Mouse (Mus musculus) kidney, adult 2 months (tissue): ENCODE data around the gene Rnaseh2c. TPM values are rescaled to one million over a fixed set of nuclear protein-coding genes. Genes with fewer than 3 reads are reported as not detected.
A peak's percentile ranks its signal among the peaks of the same experiment; 100 is the strongest.

Experiments used
- DNase-seq: peaks from one replicate; pipeline ENCODE4 v3.0.0; 2021
- H3K27ac ChIP-seq: fragments of 200-500 bp; 2 replicates; pipeline ENCODE4 v1.5.1; 2012; ENCODE audit warnings: low read depth, low read length, control low read depth, inconsistent platforms; ENCODE audit not compliant: insufficient read depth
- H3K27me3 ChIP-seq: fragments of 200-500 bp; replicated peaks from 2 replicates; pipeline ENCODE4 v1.6.1; 2012; ENCODE audit warnings: mild to moderate bottlenecking, moderate library complexity, low read length, inconsistent platforms; ENCODE audit not compliant: control insufficient read depth, insufficient read depth
- H3K36me3 ChIP-seq: fragments of 200-500 bp; 2 replicates; pipeline ENCODE4 v1.6.1; 2012; ENCODE audit warnings: mild to moderate bottlenecking, moderate library complexity, low read length, inconsistent platforms; ENCODE audit not compliant: control insufficient read depth, insufficient read depth
- H3K4me1 ChIP-seq: fragments of 200-500 bp; 2 replicates; pipeline ENCODE4 v1.6.1; 2011; ENCODE audit warnings: low read length; ENCODE audit not compliant: control insufficient read depth, insufficient read depth
- H3K4me3 ChIP-seq: fragments of 200-500 bp; 2 replicates; pipeline ENCODE4 v1.5.1; 2011; ENCODE audit warnings: mild to moderate bottlenecking, low read depth, low read length, control low read depth; ENCODE audit not compliant: insufficient read depth
- CTCF ChIP-seq: fragments of 200-500 bp; conservative IDR thresholded peaks from 2 replicates; pipeline ENCODE4 v1.5.1; 2011; ENCODE audit warnings: low read depth, mild to moderate bottlenecking, control low read depth, low read length, moderate library complexity, mixed read lengths; ENCODE audit not compliant: insufficient read depth, insufficient read length
- POLR2A ChIP-seq: fragments of 200-500 bp; IDR thresholded peaks from one replicate; pipeline ENCODE4 v1.6.1; 2011; ENCODE audit warnings: low read depth, low read length, control low read depth
- WGBS: fragments of 180-500 bp; shearing (Covaris S2); methylation state at CpG from one replicate; pipeline ENCODE4 v1.1.7; 2018; 5-methylcytosine and 5-hydroxymethylcytosine counted together
- polyA plus RNA-seq: library from polyadenylated mRNA; depleted of rRNA; stranded (reverse); fragments of >200 nt; gene quantifications from 2 replicates; pipeline ENCODE4 v1.2.3, GENCODE M21; 2012

The Rnaseh2c gene
- polyA plus RNA-seq, 1 experiment = 62.3 TPM

DNA sequence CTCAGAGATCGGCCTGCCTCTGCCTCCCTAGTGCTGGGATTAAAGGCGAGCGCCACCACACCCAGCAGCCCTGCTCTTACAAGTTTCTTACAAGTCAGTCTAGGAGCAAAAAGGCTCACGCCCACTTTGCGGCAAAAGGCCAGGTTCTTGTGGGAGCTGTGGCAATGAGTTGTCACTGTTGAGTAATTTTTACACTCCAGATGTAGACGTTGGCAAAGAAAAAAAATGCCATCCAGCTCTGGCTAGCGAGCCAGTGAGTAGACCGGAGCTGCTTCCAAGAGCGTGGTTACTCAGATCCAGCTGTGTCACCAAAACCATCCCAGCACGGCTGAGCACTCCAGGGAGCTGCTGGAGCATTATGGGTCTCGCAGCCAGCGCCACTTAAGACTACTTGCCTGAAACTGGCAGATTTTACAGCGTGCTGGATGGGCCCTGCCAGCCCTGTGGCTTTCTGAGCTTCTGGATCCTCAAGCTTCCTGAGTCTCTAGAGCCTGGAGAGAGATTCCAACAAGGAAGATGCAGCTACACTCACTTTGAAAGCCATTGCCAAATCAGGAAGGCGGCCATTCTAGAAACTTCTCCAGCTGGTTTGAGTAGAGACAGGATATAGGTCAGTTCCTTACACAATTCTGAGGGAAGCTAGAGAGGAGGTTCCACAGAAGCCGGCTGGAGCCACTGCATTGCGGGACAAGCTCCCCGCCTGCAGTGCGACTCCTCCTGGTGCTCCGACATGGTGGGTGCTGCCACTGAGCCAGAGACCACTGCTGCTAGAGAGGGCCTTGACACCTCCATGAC is 29.1 kb upstream of the Rnaseh2c start:
- no peak for TF ChIP-seq CTCF
- no peak for TF ChIP-seq POLR2A
- Histone ChIP-seq H3K4me1 (peaks cover 3% of the 10 kb centered on the region; the same call in 1 of the 2 replicates), H3K27me3 (no peaks in the 10 kb centered on the region), H3K4me3 (no peak overlapping the region), H3K36me3 (no peaks in the 10 kb centered on the region; the same call in 1 of the 2 replicates), H3K27ac (0 out of 2 replicates have a peak overlapping the region, but pooled peaks have one; percentile 7)
- WGBS = 65% methylated on average over 19 of the region's 19 CpGs
- peak; percentile 88 for DNase-seq

DNA sequence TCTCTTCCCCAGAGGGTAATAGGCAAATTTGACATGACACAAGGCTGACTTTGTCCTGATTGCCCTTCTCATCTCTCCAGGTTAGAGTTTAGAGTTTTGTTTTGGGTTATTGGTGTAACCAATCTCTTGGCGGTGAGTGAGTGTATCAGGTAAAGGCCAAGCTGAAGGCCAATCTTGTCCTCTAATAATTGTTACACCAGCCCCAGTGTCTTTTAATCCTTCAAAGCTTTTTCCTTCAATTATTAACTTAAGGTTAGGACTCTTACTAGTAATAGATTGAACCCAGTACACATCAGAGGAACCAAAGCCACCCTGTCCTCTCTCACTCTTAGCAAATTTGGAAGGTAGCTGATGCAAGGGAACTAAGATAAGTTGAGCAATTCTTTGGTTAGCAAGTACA is 26.3 kb upstream of the Rnaseh2c start:
- DNase-seq = peak; percentile 50
- Histone ChIP-seq H3K4me1 (0 out of 2 replicates have a peak, but pooled peaks cover 3% of the 10 kb centered on the region), H3K27me3 (no peaks in the 10 kb centered on the region), H3K27ac (no peak overlapping the region), H3K4me3 (no peak overlapping the region), H3K36me3 (no peaks in the 10 kb centered on the region)
- WGBS = 55% methylated on average over 1 of the region's 1 CpGs
- TF ChIP-seq CTCF (no peak), POLR2A (no peak)

DNA sequence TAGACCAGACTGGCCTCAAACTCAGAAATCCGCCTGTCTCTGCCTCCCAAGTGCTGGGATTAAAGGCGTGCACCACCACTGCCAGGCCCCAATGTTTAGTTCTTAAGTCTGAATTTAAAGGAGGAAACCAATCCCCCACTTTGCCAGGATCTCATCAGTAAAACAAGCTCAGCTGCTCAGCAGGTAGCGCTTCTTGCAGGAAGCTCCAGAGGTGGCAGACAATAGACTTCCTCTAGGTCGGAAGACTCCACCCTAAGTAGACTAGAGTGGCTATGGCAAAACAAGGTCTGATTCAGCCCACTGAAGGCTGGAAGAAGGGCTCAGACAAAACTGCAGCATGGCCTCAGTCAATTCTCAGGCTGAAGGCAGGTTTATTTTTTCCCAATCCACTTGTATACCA is 21.7 kb upstream of the Rnaseh2c start:
- no peak overlapping the region for H3K27ac ChIP-seq
- WGBS = 80% methylated on average over 4 of the region's 4 CpGs
- DNase-seq = no peak
- H3K4me3 ChIP-seq = no peak overlapping the region
- no peaks in the 10 kb centered on the region for H3K4me1 ChIP-seq
- H3K27me3 ChIP-seq = no peaks in the 10 kb centered on the region
- H3K36me3 ChIP-seq = no peaks in the 10 kb centered on the region
- TF ChIP-seq POLR2A = no peak
- TF ChIP-seq CTCF = no peak

DNA sequence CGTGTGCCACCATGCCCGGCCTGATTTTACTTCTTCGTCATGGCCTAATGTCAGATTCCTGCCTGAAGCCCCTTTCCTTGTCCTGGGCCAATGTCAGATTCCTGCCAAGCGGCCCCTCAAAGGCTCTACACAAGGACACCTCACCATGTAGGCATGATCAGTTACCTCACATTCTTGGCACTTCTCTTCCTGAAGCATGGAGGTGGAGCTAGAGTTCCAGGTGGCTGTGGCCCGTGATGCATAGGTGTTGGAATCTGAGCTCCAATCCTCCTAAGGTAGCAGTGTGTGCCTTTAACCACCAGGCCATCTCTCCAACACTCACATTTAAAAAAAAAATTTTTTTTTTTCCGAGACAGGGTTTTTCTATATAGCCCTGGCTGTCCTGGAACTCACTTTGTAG is 20.9 kb upstream of the Rnaseh2c start:
- no peak for DNase-seq
- H3K36me3 ChIP-seq = no peaks in the 10 kb centered on the region
- TF ChIP-seq POLR2A (no peak), CTCF (no peak)
- no peaks in the 10 kb centered on the region for H3K4me1 ChIP-seq
- H3K27ac ChIP-seq = no peak overlapping the region
- no peak overlapping the region for H3K4me3 ChIP-seq
- no peaks in the 10 kb centered on the region for H3K27me3 ChIP-seq
- WGBS = 88% methylated on average over 6 of the region's 6 CpGs

DNA sequence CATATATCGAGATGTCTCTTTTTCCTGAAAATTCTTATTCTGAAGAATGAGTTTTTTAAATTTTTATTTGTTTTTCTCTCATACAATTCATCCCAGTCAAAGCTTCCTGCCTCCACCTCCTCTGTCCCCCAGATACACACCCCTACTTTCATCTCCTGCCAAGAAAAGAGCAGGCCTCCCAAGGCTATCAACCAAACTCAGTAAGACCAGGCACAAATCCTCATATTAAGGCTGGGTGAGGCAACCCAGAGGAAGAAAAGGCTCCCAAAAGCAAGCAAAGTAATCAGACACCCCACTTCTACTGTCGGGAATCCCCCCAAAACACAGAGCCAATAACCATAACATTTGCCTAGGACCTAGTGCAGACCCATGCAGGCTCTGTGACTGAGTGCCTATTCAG is 19.7 kb upstream of the Rnaseh2c start:
- 78% methylated on average over 2 of the region's 2 CpGs for WGBS

DNA sequence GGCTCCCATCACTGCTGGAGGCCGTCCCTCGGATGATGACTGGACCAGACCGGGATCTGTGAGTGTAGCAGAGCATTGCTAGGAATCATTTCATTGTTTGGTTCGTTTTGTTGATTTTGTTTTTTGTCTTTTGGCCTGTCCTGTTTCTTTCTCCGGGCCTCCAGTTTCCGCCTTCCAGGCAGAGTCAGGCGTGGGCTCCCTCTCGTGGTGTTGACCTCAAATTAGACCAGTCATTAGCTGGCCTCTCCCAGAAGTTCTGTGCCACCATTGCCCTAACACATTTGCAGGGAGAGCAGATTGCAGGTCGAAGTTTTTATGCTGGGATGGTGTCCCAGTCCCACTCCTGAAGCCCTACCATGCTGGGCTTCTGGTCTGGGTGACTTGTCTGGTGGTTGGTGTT is 12.5 kb upstream of the Rnaseh2c start:
- H3K36me3 ChIP-seq = no peaks in the 10 kb centered on the region
- no peak overlapping the region for H3K27ac ChIP-seq
- H3K4me3 ChIP-seq = no peak overlapping the region
- no peaks in the 10 kb centered on the region for H3K27me3 ChIP-seq
- 71% methylated on average over 9 of the region's 9 CpGs for WGBS
- H3K4me1 ChIP-seq = no peaks in the 10 kb centered on the region
- TF ChIP-seq CTCF (peak; percentile 45; the same call in 1 of the 2 replicates), POLR2A (no peak)
- peak; percentile 41 for DNase-seq

More for the DNA sequence above, 19.7 kb upstream of the Rnaseh2c start:
- Histone ChIP-seq H3K4me3 (no peak overlapping the region), H3K27me3 (no peaks in the 10 kb centered on the region), H3K27ac (no peak overlapping the region), H3K4me1 (no peaks in the 10 kb centered on the region), H3K36me3 (no peaks in the 10 kb centered on the region)
- DNase-seq = no peak
- no peak for TF ChIP-seq CTCF
- no peak for TF ChIP-seq POLR2A

DNA sequence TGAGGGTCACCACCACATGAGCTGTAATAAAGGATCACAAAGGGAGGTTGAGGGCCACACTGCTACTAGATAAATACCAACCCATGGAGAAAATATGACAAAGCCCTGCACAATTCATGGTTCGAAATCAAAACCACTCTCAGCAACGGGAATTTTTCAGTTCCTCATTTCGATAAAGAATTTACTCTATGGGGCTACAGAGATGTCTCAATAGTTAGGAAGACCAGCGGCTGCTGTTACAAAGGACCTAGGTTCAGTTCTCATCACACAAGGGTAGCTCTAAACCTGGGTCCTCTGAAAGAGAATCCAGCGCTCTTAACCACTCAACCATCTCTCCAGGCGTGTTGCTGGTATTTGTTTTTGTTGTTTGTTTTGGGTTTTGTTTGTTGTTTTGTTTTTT is 9.8 kb upstream of the Rnaseh2c start:
- no peaks in the 10 kb centered on the region for H3K27me3 ChIP-seq
- H3K4me3 ChIP-seq = no peak overlapping the region
- no peaks in the 10 kb centered on the region for H3K36me3 ChIP-seq
- H3K4me1 ChIP-seq = no peaks in the 10 kb centered on the region
- 88% methylated on average over 6 of the region's 6 CpGs for WGBS
- TF ChIP-seq CTCF (no peak), POLR2A (no peak)
- no peak for DNase-seq
- H3K27ac ChIP-seq = no peak overlapping the region
